Mouse (Mus musculus): Measurements from ENCODE around the gene Gm10644. TPM values are rescaled to one million over a fixed set of nuclear protein-coding genes. Genes with fewer than 3 reads are reported as not detected.

Gene Gm10644
- polyA plus RNA-seq, 1 experiment, result not detected

GRCm38 (mm10) chr8:83901566-83902485, 53.2 kb downstream of the Gm10644 start:
- Histone ChIP-seq H3K4me1 (ENCODE audit: control insufficient read depth, insufficient read depth, low read length) (no peaks in the 10 kb centered on the region), H3K27ac (ENCODE audit: control insufficient read depth, insufficient read depth, low read depth, low read length, poor library complexity) (no peak overlapping the region), H3K4me3 (replicated peaks; ENCODE audit: control insufficient read depth, low read depth, low read length) (no peak overlapping the region)
- WGBS, result 59% methylated on average over 14 of the region's 14 CpGs
- no peak for TF ChIP-seq CTCF (IDR thresholded peaks at IDR 0.05; ENCODE audit: control insufficient read depth, insufficient read depth, low read length)
- no peak for TF ChIP-seq POLR2A (IDR thresholded peaks at IDR 0.05; ENCODE audit: borderline replicate concordance, control insufficient read depth, low read depth, low read length)

- TF ChIP-seq POLR2A (IDR thresholded peaks at IDR 0.05; ENCODE audit: borderline replicate concordance, control insufficient read depth, low read depth, low read length) (no peak), CTCF (IDR thresholded peaks at IDR 0.05; ENCODE audit: control insufficient read depth, insufficient read depth, low read length) (no peak)
- Histone ChIP-seq H3K4me3 (replicated peaks; ENCODE audit: control insufficient read depth, low read depth, low read length) (no peak overlapping the region), H3K27ac (ENCODE audit: control insufficient read depth, insufficient read depth, low read depth, low read length, poor library complexity) (no peak overlapping the region), H3K4me1 (ENCODE audit: control insufficient read depth, insufficient read depth, low read length) (no peaks in the 10 kb centered on the region)
- WGBS, result under 1% methylated on average over 40 of the region's 40 CpGs
These were observed 54.1 kb downstream of the Gm10644 start for GRCm38 (mm10) chr8:83900957-83901270.

DNA sequence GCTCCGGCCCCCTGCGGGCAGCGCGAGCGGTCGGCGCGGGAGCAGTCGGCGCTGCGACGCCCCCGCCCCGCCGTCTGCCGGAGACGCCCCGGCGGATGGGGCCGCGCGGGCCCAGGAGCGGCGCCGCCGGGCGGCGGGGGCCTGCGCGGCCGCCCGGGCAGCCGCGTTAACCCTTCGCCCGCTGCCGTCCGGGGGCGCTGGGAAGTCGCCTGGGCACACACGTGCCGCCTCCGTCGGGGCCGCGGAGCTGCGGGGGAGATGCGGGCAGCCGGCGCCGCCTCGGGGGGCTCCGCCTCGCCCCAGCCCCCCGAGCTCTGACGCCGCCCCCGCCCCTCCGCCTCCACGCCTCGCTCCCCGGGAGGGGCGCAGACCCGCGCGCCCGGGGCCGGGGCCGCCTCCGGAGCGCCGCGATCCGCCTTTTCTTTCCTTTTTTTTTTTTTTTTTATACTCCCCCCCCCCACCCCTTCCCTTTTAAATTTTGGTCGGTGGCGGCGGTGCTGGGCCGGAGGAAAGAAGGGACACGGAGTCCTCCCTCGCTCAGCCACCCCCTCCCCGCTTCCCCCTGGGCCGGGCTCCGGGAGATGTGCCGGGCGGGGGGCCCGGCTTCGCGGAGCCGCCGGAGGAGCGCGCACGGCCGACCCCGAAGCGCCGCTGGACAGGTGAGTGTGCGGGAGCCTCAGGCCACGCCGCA, 54.6 kb downstream of the Gm10644 start:
- Histone ChIP-seq H3K4me1 (ENCODE audit: control insufficient read depth, insufficient read depth, low read length) (no peaks in the 10 kb centered on the region), H3K4me3 (replicated peaks; ENCODE audit: control insufficient read depth, low read depth, low read length) (peak overlapping the region; percentile 37), H3K27ac (ENCODE audit: control insufficient read depth, insufficient read depth, low read depth, low read length, poor library complexity) (peak overlapping the region; percentile 40; the same call in 1 of the 2 replicates)
- TF ChIP-seq CTCF (IDR thresholded peaks at IDR 0.05; ENCODE audit: control insufficient read depth, insufficient read depth, low read length) (no peak), POLR2A (IDR thresholded peaks at IDR 0.05; ENCODE audit: borderline replicate concordance, control insufficient read depth, low read depth, low read length) (no peak)
- under 1% methylated on average over 98 of the region's 100 CpGs for WGBS

GRCm38 (mm10) chr8:83899363-83900252, 55.4 kb downstream of the Gm10644 start, which contains the start of gene Adgrl1:
TSS of gene Adgrl1 (plus strand) at chr8:83900105.
- Histone ChIP-seq H3K4me1 (ENCODE audit: control insufficient read depth, insufficient read depth, low read length) (no peaks in the 10 kb centered on the region), H3K4me3 (replicated peaks; ENCODE audit: control insufficient read depth, low read depth, low read length) (peak within 1 kb of the TSS; percentile 40), H3K27ac (ENCODE audit: control insufficient read depth, insufficient read depth, low read depth, low read length, poor library complexity) (peak within 1 kb of the TSS; percentile 40; the same call in 1 of the 2 replicates)
- WGBS, result 1% methylated on average over 64 of the region's 70 CpGs
- TF ChIP-seq POLR2A (IDR thresholded peaks at IDR 0.05; ENCODE audit: borderline replicate concordance, control insufficient read depth, low read depth, low read length), result no peak
- TF ChIP-seq CTCF (IDR thresholded peaks at IDR 0.05; ENCODE audit: control insufficient read depth, insufficient read depth, low read length), result no peak

GRCm38 (mm10) chr8:83898985-83899362, 56.0 kb downstream of the Gm10644 start:
- H3K27ac ChIP-seq (ENCODE audit: control insufficient read depth, insufficient read depth, low read depth, low read length, poor library complexity), result no peak overlapping the region
- TF ChIP-seq POLR2A (IDR thresholded peaks at IDR 0.05; ENCODE audit: borderline replicate concordance, control insufficient read depth, low read depth, low read length) (no peak), CTCF (IDR thresholded peaks at IDR 0.05; ENCODE audit: control insufficient read depth, insufficient read depth, low read length) (no peak)
- H3K4me3 ChIP-seq (replicated peaks; ENCODE audit: control insufficient read depth, low read depth, low read length), result no peak overlapping the region
- WGBS, result 2% methylated on average over 13 of the region's 13 CpGs
- H3K4me1 ChIP-seq (ENCODE audit: control insufficient read depth, insufficient read depth, low read length), result no peaks in the 10 kb centered on the region

DNA sequence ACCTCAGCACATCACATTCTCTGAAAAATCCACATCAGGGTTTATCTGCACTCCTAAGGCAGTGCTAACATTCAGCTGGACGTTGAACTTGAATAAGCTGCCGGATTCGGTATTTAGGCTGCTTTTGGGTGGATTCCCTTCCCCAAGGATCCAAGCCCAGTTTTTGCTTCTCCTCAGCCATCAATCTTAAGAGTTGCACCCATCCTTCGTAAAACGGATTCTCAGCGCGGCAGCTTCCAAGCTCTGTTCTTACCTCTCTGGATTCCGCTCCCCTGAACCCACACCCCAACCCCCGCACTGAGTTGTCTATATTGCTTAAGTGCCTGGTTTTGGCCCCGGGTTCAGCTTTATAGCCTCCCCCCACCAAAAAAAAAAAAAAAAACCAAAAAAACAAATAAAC, 56.5 kb downstream of the Gm10644 start:
- 23% methylated on average over 10 of the region's 10 CpGs for WGBS

GRCm38 (mm10) chr8:83897211-83897610, 57.8 kb downstream of the Gm10644 start:
- no peak for TF ChIP-seq POLR2A (IDR thresholded peaks at IDR 0.05; ENCODE audit: borderline replicate concordance, control insufficient read depth, low read depth, low read length)
- TF ChIP-seq CTCF (IDR thresholded peaks at IDR 0.05; ENCODE audit: control insufficient read depth, insufficient read depth, low read length), result peak; percentile 31; the same call in 1 of the 2 replicates
- 20% methylated on average over 26 of the region's 26 CpGs for WGBS
- H3K27ac ChIP-seq (ENCODE audit: control insufficient read depth, insufficient read depth, low read depth, low read length, poor library complexity), result no peak overlapping the region
- H3K4me1 ChIP-seq (ENCODE audit: control insufficient read depth, insufficient read depth, low read length), result no peaks in the 10 kb centered on the region
- no peak overlapping the region for H3K4me3 ChIP-seq (replicated peaks; ENCODE audit: control insufficient read depth, low read depth, low read length)

More for the DNA sequence above, 56.5 kb downstream of the Gm10644 start:
- TF ChIP-seq CTCF (IDR thresholded peaks at IDR 0.05; ENCODE audit: control insufficient read depth, insufficient read depth, low read length) (no peak), POLR2A (IDR thresholded peaks at IDR 0.05; ENCODE audit: borderline replicate concordance, control insufficient read depth, low read depth, low read length) (no peak)
- no peak overlapping the region for H3K4me3 ChIP-seq (replicated peaks; ENCODE audit: control insufficient read depth, low read depth, low read length)
- no peak overlapping the region for H3K27ac ChIP-seq (ENCODE audit: control insufficient read depth, insufficient read depth, low read depth, low read length, poor library complexity)
- no peaks in the 10 kb centered on the region for H3K4me1 ChIP-seq (ENCODE audit: control insufficient read depth, insufficient read depth, low read length)
